Mouse (Mus musculus) midbrain, postnatal 0 days (tissue): ENCODE data around the gene Rab33a. TPM values are rescaled to one million over a fixed set of nuclear protein-coding genes. Genes with fewer than 3 reads are reported as not detected.
A peak's percentile ranks its signal among the peaks of the same experiment; 100 is the strongest.

Experiments used
- ATAC-seq: fragments of 200-750 bp; cut with Nextera tagmentation; 2 replicates; pipeline ENCODE4 v1.8.0; 2017; ENCODE audit warnings: moderate number of reproducible peaks, mild to moderate bottlenecking, moderate TSS enrichment, moderate library complexity; ENCODE audit not compliant: low FRiP score
- DNase-seq: peaks from one replicate; pipeline ENCODE4 v3.0.0-alpha.2; 2015; ENCODE audit warnings: low spot score
- H3K27ac ChIP-seq: fragments of 300-500 bp; sonication (generic); 2 replicates; pipeline ENCODE4 v1.5.1; 2014; ENCODE audit warnings: low read depth, mild to moderate bottlenecking, low read length, mixed read lengths
- H3K27me3 ChIP-seq: fragments of 300-500 bp; sonication (generic); 2 replicates; pipeline ENCODE4 v1.6.1; 2014; ENCODE audit warnings: low read length, control low read depth, mixed read lengths; ENCODE audit not compliant: insufficient read depth
- H3K36me3 ChIP-seq: fragments of 300-500 bp; sonication (generic); 2 replicates; pipeline ENCODE4 v1.6.1; 2014; ENCODE audit warnings: low read length, control low read depth, mixed read lengths; ENCODE audit not compliant: insufficient read depth
- H3K4me1 ChIP-seq: fragments of 300-500 bp; sonication (generic); 2 replicates; pipeline ENCODE4 v1.6.1; 2014; ENCODE audit warnings: mild to moderate bottlenecking, control low read depth, antibody characterized with exemption, low read length, mixed read lengths; ENCODE audit not compliant: insufficient read depth
- H3K4me2 ChIP-seq: fragments of 300-500 bp; sonication (generic); 2 replicates; pipeline ENCODE4 v1.6.1; 2014; ENCODE audit warnings: low read depth, mild to moderate bottlenecking, low read length, mixed read lengths; ENCODE audit not compliant: poor library complexity, severe bottlenecking
- H3K4me3 ChIP-seq: fragments of 300-500 bp; sonication (generic); 2 replicates; pipeline ENCODE4 v1.5.1; 2014; ENCODE audit warnings: low read depth, mild to moderate bottlenecking, low read length, moderate library complexity
- H3K9ac ChIP-seq: fragments of 300-500 bp; sonication (generic); replicated peaks from 2 replicates; pipeline ENCODE4 v1.6.1; 2014; ENCODE audit warnings: mild to moderate bottlenecking, low read length, moderate library complexity, mixed read lengths; ENCODE audit not compliant: poor library complexity, severe bottlenecking
- H3K9me3 ChIP-seq: fragments of 300-500 bp; sonication (generic); 2 replicates; pipeline ENCODE4 v1.6.1; 2016; ENCODE audit warnings: low read length, control low read depth
- CTCF ChIP-seq: IDR thresholded peaks from 2 replicates; pipeline ENCODE4 v1.5.1; 2016; ENCODE audit warnings: antibody characterized with exemption, mild to moderate bottlenecking
- WGBS: fragments of 180-500 bp; shearing (Covaris S2); extraction: QIAGEN DNeasy Blood & Tissue Kit; methylation state at CpG from one replicate; pipeline ENCODE4 v1.1.7; 2014; 5-methylcytosine and 5-hydroxymethylcytosine counted together
- polyA plus RNA-seq: library from polyadenylated mRNA; unstranded; fragments of >200 nt; fragmentation: Nextera tagmentation; extraction: Ambion mirVana; gene quantifications from 2 replicates; pipeline ENCODE4 v1.2.1, GENCODE M21; 2015
- total RNA-seq: library from RNA; depleted of rRNA; stranded (reverse); fragments of >200 nt; gene quantifications from 2 replicates; pipeline ENCODE4 v1.2.3, GENCODE M21; 2014

Gene Rab33a
- total and polyA plus RNA-seq, 2 experiments from 2014 or later: 56.7 to 83.5 TPM

- TF ChIP-seq CTCF: no peak
- 30% methylated on average over 15 of the region's 15 CpGs for WGBS
Observed at GRCm38 (mm10) chrX:48518211-48518807, 776 bp upstream of the Rab33a start.

GRCm38 (mm10) chrX:48519549-48520085, 532 bp downstream of the Rab33a start:
- 29% methylated on average over 20 of the region's 20 CpGs for WGBS
- 0 out of 2 replicates have a peak, but pooled peaks have one; percentile 2 for ATAC-seq

More at GRCm38 (mm10) chrX:48518211-48518807, 776 bp upstream of the Rab33a start:
- H3K4me1 ChIP-seq: no peaks in the 10 kb centered on the region
- peak overlapping the region; percentile 87 for H3K27ac ChIP-seq
- peak overlapping the region; percentile 61 for H3K4me2 ChIP-seq
- H3K27me3 ChIP-seq: no peaks in the 10 kb centered on the region
- H3K4me3 ChIP-seq: peak overlapping the region; percentile 47
- ATAC-seq (peak; percentile 95), DNase-seq (peak; percentile 88)
- no peaks in the 10 kb centered on the region for H3K9me3 ChIP-seq
- H3K9ac ChIP-seq: peak overlapping the region; percentile 68
- H3K36me3 ChIP-seq: no peaks in the 10 kb centered on the region

GRCm38 (mm10) chrX:48521651-48522050, 2.6 kb downstream of the Rab33a start:
- H3K27me3 ChIP-seq: no peaks in the 10 kb centered on the region
- ATAC-seq (no peak), DNase-seq (no peak)
- peak overlapping the region; percentile 47 for H3K4me3 ChIP-seq
- no peaks in the 10 kb centered on the region for H3K4me1 ChIP-seq
- H3K4me2 ChIP-seq: peak overlapping the region; percentile 61
- 74% methylated on average over 3 of the region's 3 CpGs for WGBS
- no peaks in the 10 kb centered on the region for H3K9me3 ChIP-seq
- no peak overlapping the region for H3K27ac ChIP-seq
- H3K36me3 ChIP-seq: no peaks in the 10 kb centered on the region
- no peak for TF ChIP-seq CTCF
- H3K9ac ChIP-seq: no peak overlapping the region

More at GRCm38 (mm10) chrX:48519549-48520085, 532 bp downstream of the Rab33a start:
- DNase-seq: no peak
- H3K9ac ChIP-seq: peak overlapping the region; percentile 68
- H3K27ac ChIP-seq: peak overlapping the region; percentile 87
- peak overlapping the region; percentile 61 for H3K4me2 ChIP-seq
- peak; percentile 42 for TF ChIP-seq CTCF
- H3K9me3 ChIP-seq: no peaks in the 10 kb centered on the region
- H3K27me3 ChIP-seq: no peaks in the 10 kb centered on the region
- peak overlapping the region; percentile 47 for H3K4me3 ChIP-seq
- H3K36me3 ChIP-seq: no peaks in the 10 kb centered on the region
- no peaks in the 10 kb centered on the region for H3K4me1 ChIP-seq

- H3K27ac ChIP-seq: no peak overlapping the region
- no peaks in the 10 kb centered on the region for H3K9me3 ChIP-seq
- H3K36me3 ChIP-seq: no peaks in the 10 kb centered on the region
- H3K4me2 ChIP-seq: peak overlapping the region; percentile 39
- no peak for TF ChIP-seq CTCF
- ATAC-seq: no peak
- H3K4me1 ChIP-seq: no peaks in the 10 kb centered on the region
- H3K27me3 ChIP-seq: no peaks in the 10 kb centered on the region
- DNase-seq: no peak
- H3K9ac ChIP-seq: no peak overlapping the region
- 43% methylated on average over 3 of the region's 3 CpGs for WGBS
- peak overlapping the region; percentile 14; the same call in 1 of the 2 replicates for H3K4me3 ChIP-seq
Observed at GRCm38 (mm10) chrX:48523512-48523911, 4.4 kb downstream of the Rab33a start.

GRCm38 (mm10) chrX:48525332-48525731, 6.2 kb downstream of the Rab33a start:
- DNase-seq: no peak
- ATAC-seq: no peak
- no peak for TF ChIP-seq CTCF
- Histone ChIP-seq H3K4me3 (no peak overlapping the region), H3K36me3 (no peaks in the 10 kb centered on the region), H3K9me3 (no peaks in the 10 kb centered on the region), H3K4me2 (no peak overlapping the region), H3K27ac (no peak overlapping the region), H3K27me3 (no peaks in the 10 kb centered on the region), H3K4me1 (no peaks in the 10 kb centered on the region), H3K9ac (no peak overlapping the region)
- 64% methylated on average over 1 of the region's 1 CpGs for WGBS

GRCm38 (mm10) chrX:48525866-48526265, 6.8 kb downstream of the Rab33a start:
- no peak overlapping the region for H3K9ac ChIP-seq
- H3K9me3 ChIP-seq: no peaks in the 10 kb centered on the region
- no peak overlapping the region for H3K4me3 ChIP-seq
- no peak overlapping the region for H3K4me2 ChIP-seq
- WGBS: 61% methylated on average over 8 of the region's 8 CpGs
- no peaks in the 10 kb centered on the region for H3K36me3 ChIP-seq
- H3K4me1 ChIP-seq: no peaks in the 10 kb centered on the region
- no peak overlapping the region for H3K27ac ChIP-seq
- ATAC-seq: no peak
- H3K27me3 ChIP-seq: no peaks in the 10 kb centered on the region
- DNase-seq: no peak
- TF ChIP-seq CTCF: no peak
